Mouse (Mus musculus) megakaryocyte, embryonic 14.5 days (primary cell): Measurements from ENCODE around the gene Gm11020. TPM values are rescaled to one million over a fixed set of nuclear protein-coding genes. Genes with fewer than 3 reads are reported as not detected.

Experiments used
- H3K27me3 ChIP-seq: replicated peaks from 2 replicates; pipeline ENCODE3; 2012; ENCODE audit warnings: inconsistent platforms
- H3K36me3 ChIP-seq: replicated peaks from 2 replicates; pipeline ENCODE3; 2012; ENCODE audit warnings: low read length, inconsistent platforms, mixed read lengths
- H3K4me1 ChIP-seq: 2 replicates; pipeline ENCODE4 v1.6.1; 2012; ENCODE audit warnings: inconsistent platforms
- H3K4me3 ChIP-seq: replicated peaks from 2 replicates; pipeline ENCODE3; 2012; ENCODE audit warnings: moderate library complexity, mild to moderate bottlenecking, inconsistent platforms
- H3K9me3 ChIP-seq: 2 replicates; pipeline ENCODE4 v1.6.1; 2012; ENCODE audit warnings: inconsistent platforms
- FLI1 ChIP-seq: IDR thresholded peaks from 2 replicates; pipeline ENCODE4 v1.6.1; 2012; ENCODE audit warnings: low read length, inconsistent platforms, mixed read lengths
- GATA1 ChIP-seq: IDR thresholded peaks from 3 replicates; pipeline ENCODE4 v1.6.1; 2012; ENCODE audit warnings: mixed read lengths, low read length, inconsistent platforms, borderline replicate concordance
- polyA plus RNA-seq: library from polyadenylated mRNA; stranded (reverse); fragments of >175 nt; gene quantifications from 2 replicates; pipeline ENCODE4 v1.2.3, GENCODE M21; 2012; ENCODE audit warnings: low replicate concordance; ENCODE audit not compliant: insufficient read depth

The Gm11020 gene
- polyA plus RNA-seq, 1 experiment, result not detected

- TF ChIP-seq FLI1 (no peak), GATA1 (no peak)
- Histone ChIP-seq H3K9me3 (peaks cover 3% of the 10 kb centered on the region; the same call in 1 of the 2 replicates), H3K27me3 (no peaks in the 10 kb centered on the region), H3K4me3 (peak overlapping the region; percentile 98), H3K4me1 (peaks cover 74% of the 10 kb centered on the region), H3K36me3 (peaks cover 32% of the 10 kb centered on the region)
These were observed 20.3 kb downstream of the Gm11020 start for GRCm38 (mm10) chr8:104341678-104342077.

- H3K36me3 ChIP-seq, result peaks cover 39% of the 10 kb centered on the region
- H3K4me3 ChIP-seq, result no peak overlapping the region
- TF ChIP-seq GATA1 (no peak; the same call in 2 of the 3 replicates), FLI1 (no peak)
- peaks cover 75% of the 10 kb centered on the region for H3K4me1 ChIP-seq
- no peaks in the 10 kb centered on the region for H3K9me3 ChIP-seq
- no peaks in the 10 kb centered on the region for H3K27me3 ChIP-seq
These were observed 21.1 kb downstream of the Gm11020 start for GRCm38 (mm10) chr8:104342426-104342825.

- H3K4me1 ChIP-seq, result peaks cover 69% of the 10 kb centered on the region
- no peak for TF ChIP-seq GATA1
- no peak for TF ChIP-seq FLI1
- no peaks in the 10 kb centered on the region for H3K27me3 ChIP-seq
- no peaks in the 10 kb centered on the region for H3K9me3 ChIP-seq
- H3K4me3 ChIP-seq, result peak overlapping the region; percentile 12
- H3K36me3 ChIP-seq, result peaks cover 53% of the 10 kb centered on the region
These were observed 22.6 kb downstream of the Gm11020 start for GRCm38 (mm10) chr8:104343957-104344356.

- Histone ChIP-seq H3K4me3 (no peak overlapping the region), H3K4me1 (peaks cover 67% of the 10 kb centered on the region), H3K9me3 (no peaks in the 10 kb centered on the region), H3K27me3 (no peaks in the 10 kb centered on the region), H3K36me3 (peaks cover 54% of the 10 kb centered on the region)
- TF ChIP-seq GATA1 (no peak), FLI1 (no peak)
These were observed 23.3 kb downstream of the Gm11020 start for GRCm38 (mm10) chr8:104344622-104345021.

GRCm38 (mm10) chr8:104346706-104347105, 25.3 kb downstream of the Gm11020 start:
- peaks cover 54% of the 10 kb centered on the region for H3K36me3 ChIP-seq
- no peaks in the 10 kb centered on the region for H3K27me3 ChIP-seq
- H3K4me3 ChIP-seq, result no peak overlapping the region
- H3K4me1 ChIP-seq, result peaks cover 46% of the 10 kb centered on the region
- TF ChIP-seq GATA1 (no peak), FLI1 (no peak)
- no peaks in the 10 kb centered on the region for H3K9me3 ChIP-seq

- Histone ChIP-seq H3K36me3 (peaks cover 49% of the 10 kb centered on the region), H3K9me3 (no peaks in the 10 kb centered on the region), H3K4me1 (peaks cover 31% of the 10 kb centered on the region), H3K27me3 (no peaks in the 10 kb centered on the region), H3K4me3 (no peak overlapping the region)
- TF ChIP-seq GATA1 (no peak), FLI1 (no peak)
These were observed 27.6 kb downstream of the Gm11020 start for GRCm38 (mm10) chr8:104348971-104349370.

GRCm38 (mm10) chr8:104350047-104350446, 28.7 kb downstream of the Gm11020 start:
- H3K4me1 ChIP-seq, result peaks cover 22% of the 10 kb centered on the region
- H3K36me3 ChIP-seq, result peaks cover 42% of the 10 kb centered on the region
- TF ChIP-seq FLI1 (no peak), GATA1 (no peak)

GRCm38 (mm10) chr8:104353186-104353585, 31.8 kb downstream of the Gm11020 start:
- peaks cover 29% of the 10 kb centered on the region for H3K4me1 ChIP-seq
- H3K27me3 ChIP-seq, result no peaks in the 10 kb centered on the region
- H3K9me3 ChIP-seq, result no peaks in the 10 kb centered on the region
- H3K36me3 ChIP-seq, result peaks cover 15% of the 10 kb centered on the region
- no peak overlapping the region for H3K4me3 ChIP-seq
- TF ChIP-seq FLI1, result no peak
- no peak for TF ChIP-seq GATA1

More at GRCm38 (mm10) chr8:104350047-104350446, 28.7 kb downstream of the Gm11020 start:
- Histone ChIP-seq H3K27me3 (no peaks in the 10 kb centered on the region), H3K9me3 (no peaks in the 10 kb centered on the region), H3K4me3 (no peak overlapping the region)

GRCm38 (mm10) chr8:104354504-104354903, 33.1 kb downstream of the Gm11020 start:
- TF ChIP-seq FLI1 (no peak), GATA1 (no peak)

GRCm38 (mm10) chr8:104358637-104359036, 37.3 kb downstream of the Gm11020 start:
- TF ChIP-seq GATA1, result no peak
- Histone ChIP-seq H3K4me1 (peaks cover 35% of the 10 kb centered on the region), H3K36me3 (peaks cover 7% of the 10 kb centered on the region)

More at GRCm38 (mm10) chr8:104354504-104354903, 33.1 kb downstream of the Gm11020 start:
- Histone ChIP-seq H3K4me1 (peaks cover 36% of the 10 kb centered on the region), H3K4me3 (no peak overlapping the region), H3K36me3 (peaks cover 7% of the 10 kb centered on the region), H3K9me3 (no peaks in the 10 kb centered on the region), H3K27me3 (no peaks in the 10 kb centered on the region)

GRCm38 (mm10) chr8:104359778-104360456, 38.5 kb downstream of the Gm11020 start:
- no peak overlapping the region for H3K4me3 ChIP-seq
- peaks cover 5% of the 10 kb centered on the region for H3K36me3 ChIP-seq
- H3K4me1 ChIP-seq, result peaks cover 35% of the 10 kb centered on the region
- no peak for TF ChIP-seq FLI1
- TF ChIP-seq GATA1, result no peak
- H3K27me3 ChIP-seq, result no peaks in the 10 kb centered on the region
- no peaks in the 10 kb centered on the region for H3K9me3 ChIP-seq

More at GRCm38 (mm10) chr8:104358637-104359036, 37.3 kb downstream of the Gm11020 start:
- Histone ChIP-seq H3K4me3 (no peak overlapping the region), H3K27me3 (no peaks in the 10 kb centered on the region), H3K9me3 (no peaks in the 10 kb centered on the region)
